Mouse (Mus musculus): ENCODE data around the gene Nkx2-5. TPM values are rescaled to one million over a fixed set of nuclear protein-coding genes. Genes with fewer than 3 reads are reported as not detected.

Gene Nkx2-5
- polyA plus RNA-seq, 1 experiment from 2014 or later, result 7.4 TPM

DNA sequence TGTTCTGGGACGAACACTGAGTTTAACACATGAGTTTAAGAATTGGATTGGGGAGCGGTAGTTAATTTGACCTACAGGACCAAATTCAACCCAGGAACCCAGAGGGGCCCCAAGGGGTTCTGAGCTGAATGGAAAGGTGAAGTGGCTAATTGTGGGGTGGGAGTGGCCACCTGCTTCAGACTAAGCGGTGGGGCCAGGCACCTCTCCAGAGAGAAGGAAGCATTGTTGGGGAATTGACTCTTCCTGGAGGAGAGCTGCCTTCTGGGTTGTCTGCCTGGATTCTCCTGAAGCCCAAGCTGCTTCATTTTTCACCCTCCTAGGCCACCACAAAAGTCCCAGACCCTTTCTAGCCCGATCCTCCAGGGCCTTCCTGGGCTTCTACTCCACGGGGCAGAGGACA, 2.8 kb downstream of the Nkx2-5 start:
- ATAC-seq (ENCODE audit: low read depth) (no peak), DNase-seq (ENCODE audit: low spot score) (no peak)
- H3K4me1 ChIP-seq (ENCODE audit: control insufficient read depth, insufficient read depth, low read length), result peaks cover 8% of the 10 kb centered on the region; the same call in 1 of the 2 replicates
- 6% methylated on average over 5 of the region's 5 CpGs for WGBS
- peaks cover 98% of the 10 kb centered on the region for H3K27me3 ChIP-seq (replicated peaks; ENCODE audit: control insufficient read depth, insufficient read depth, low read length)
- no peak overlapping the region for H3K27ac ChIP-seq (replicated peaks; ENCODE audit: low read depth, low read length)
- no peak overlapping the region for H3K4me2 ChIP-seq (ENCODE audit: low read depth, low read length)
- H3K9me3 ChIP-seq (ENCODE audit: control insufficient read depth, low read length), result no peaks in the 10 kb centered on the region
- no peaks in the 10 kb centered on the region for H3K36me3 ChIP-seq (ENCODE audit: control insufficient read depth, insufficient read depth, low read length)
- H3K9ac ChIP-seq (ENCODE audit: low read depth, low read length), result no peak overlapping the region
- H3K4me3 ChIP-seq (ENCODE audit: low read depth, low read length), result no peak overlapping the region

DNA sequence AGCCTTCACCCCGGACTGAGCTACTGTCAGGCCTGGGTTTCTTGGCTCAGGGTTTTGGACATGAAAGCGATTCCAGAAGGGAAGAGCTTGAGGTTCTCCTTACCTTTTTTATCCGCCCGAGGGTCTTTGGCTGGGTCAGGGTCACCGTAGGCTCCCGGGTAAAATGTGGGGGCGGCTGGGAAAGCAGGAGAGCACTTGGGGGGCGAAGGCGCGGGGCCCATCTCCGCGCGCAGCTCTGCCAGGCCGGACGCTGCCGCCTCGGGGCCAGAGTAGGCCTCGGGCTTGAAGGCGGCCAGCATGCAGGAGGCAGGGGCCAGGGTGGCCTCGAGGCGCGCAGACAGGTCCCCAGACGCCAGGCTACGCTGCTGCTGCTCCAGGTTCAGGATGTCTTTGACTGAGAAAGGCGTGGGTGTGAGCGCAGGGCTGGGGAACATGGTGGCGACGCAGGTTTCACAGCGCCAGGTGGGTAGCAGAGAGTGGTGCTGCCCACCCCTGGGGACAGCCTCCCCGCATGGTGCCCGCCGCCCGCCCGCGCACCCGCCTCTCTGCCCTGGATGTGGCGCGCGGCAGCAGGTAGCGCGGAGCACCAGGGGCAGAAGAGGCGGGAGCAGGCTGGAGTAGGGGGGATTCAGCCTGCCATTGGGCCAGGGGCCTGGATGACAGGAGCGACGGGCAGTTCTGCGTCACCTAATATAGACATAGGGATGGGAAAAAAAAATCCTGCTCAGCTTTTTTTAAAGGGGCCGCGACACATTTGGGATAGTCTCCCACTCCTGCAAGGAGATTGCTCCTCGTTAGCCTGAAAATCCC, 3.7 kb downstream of the Nkx2-5 start:
- H3K27ac ChIP-seq (replicated peaks; ENCODE audit: low read depth, low read length), result no peak overlapping the region
- H3K9ac ChIP-seq (ENCODE audit: low read depth, low read length), result peak overlapping the region; percentile 40
- H3K4me2 ChIP-seq (ENCODE audit: low read depth, low read length), result peak overlapping the region; percentile 31
- peaks cover 8% of the 10 kb centered on the region; the same call in 1 of the 2 replicates for H3K4me1 ChIP-seq (ENCODE audit: control insufficient read depth, insufficient read depth, low read length)
- peak overlapping the region; percentile 31 for H3K4me3 ChIP-seq (ENCODE audit: low read depth, low read length)
- H3K36me3 ChIP-seq (ENCODE audit: control insufficient read depth, insufficient read depth, low read length), result no peaks in the 10 kb centered on the region
- WGBS, result 2% methylated on average over 35 of the region's 48 CpGs
- DNase-seq (ENCODE audit: low spot score), result peak; percentile 51
- H3K9me3 ChIP-seq (ENCODE audit: control insufficient read depth, low read length), result no peaks in the 10 kb centered on the region
- peak; percentile 44; the same call in 1 of the 2 replicates for ATAC-seq (ENCODE audit: low read depth)
- H3K27me3 ChIP-seq (replicated peaks; ENCODE audit: control insufficient read depth, insufficient read depth, low read length), result peaks cover 100% of the 10 kb centered on the region

DNA sequence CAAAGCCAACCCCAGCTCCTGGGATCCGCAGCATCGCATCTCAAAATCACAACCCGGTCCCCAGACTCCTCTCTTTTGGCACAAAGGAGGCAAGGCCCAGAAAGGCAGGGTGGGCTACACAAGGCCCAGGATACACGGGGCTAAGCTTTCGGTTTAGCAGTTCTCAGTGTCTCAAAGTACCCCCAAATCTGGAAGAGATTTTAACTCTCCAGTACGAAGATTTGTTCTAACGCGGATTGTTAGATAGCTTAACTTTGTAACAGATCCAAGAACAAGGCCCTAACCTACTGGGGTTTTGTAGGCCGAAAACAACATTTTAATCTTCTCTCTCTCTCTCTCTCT, 4.4 kb downstream of the Nkx2-5 start:
- DNase-seq (ENCODE audit: low spot score) (no peak), ATAC-seq (ENCODE audit: low read depth) (no peak)
- Histone ChIP-seq H3K4me1 (ENCODE audit: control insufficient read depth, insufficient read depth, low read length) (peaks cover 8% of the 10 kb centered on the region; the same call in 1 of the 2 replicates), H3K27ac (replicated peaks; ENCODE audit: low read depth, low read length) (no peak overlapping the region), H3K4me2 (ENCODE audit: low read depth, low read length) (no peak overlapping the region), H3K27me3 (replicated peaks; ENCODE audit: control insufficient read depth, insufficient read depth, low read length) (peaks cover 100% of the 10 kb centered on the region), H3K9ac (ENCODE audit: low read depth, low read length) (peak overlapping the region; percentile 40; the same call in 1 of the 2 replicates), H3K4me3 (ENCODE audit: low read depth, low read length) (peak overlapping the region; percentile 31), H3K36me3 (ENCODE audit: control insufficient read depth, insufficient read depth, low read length) (no peaks in the 10 kb centered on the region), H3K9me3 (ENCODE audit: control insufficient read depth, low read length) (no peaks in the 10 kb centered on the region)
- 10% methylated on average over 9 of the region's 9 CpGs for WGBS

DNA sequence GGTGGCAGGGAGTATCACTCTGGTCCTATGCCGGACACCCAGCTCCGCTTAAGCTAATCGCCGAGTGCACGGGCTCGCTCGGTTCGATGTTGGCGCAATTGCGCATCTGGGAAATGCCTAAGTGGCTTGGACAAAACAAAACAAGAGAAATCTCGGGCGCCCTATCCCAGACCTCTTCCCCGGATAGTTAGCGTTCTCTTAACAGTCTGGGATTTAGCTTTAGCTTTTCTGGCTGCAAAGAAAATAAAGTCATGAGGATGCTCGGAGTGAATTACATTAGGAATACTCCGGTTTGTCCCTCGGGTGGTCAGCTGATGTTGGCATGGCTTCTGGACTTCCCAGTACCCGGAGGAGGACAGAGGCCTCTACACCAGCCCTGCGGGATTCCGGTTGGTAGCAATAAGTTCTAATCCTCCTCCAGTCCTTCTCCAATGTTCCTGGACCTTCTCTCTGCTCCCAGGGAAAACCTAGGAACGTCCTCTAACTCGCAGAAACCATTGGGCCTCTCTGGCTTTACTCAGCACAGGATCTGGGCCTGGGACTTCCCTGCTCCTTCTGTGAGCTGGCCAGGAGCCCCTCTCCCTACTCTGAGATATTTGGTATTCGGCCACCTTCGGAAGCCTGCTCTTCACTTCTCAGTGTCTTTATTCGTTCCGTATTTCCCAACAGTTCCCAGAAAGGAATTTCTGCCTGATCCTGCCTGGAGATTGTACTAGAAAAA, 4.9 kb downstream of the Nkx2-5 start:
- DNase-seq (ENCODE audit: low spot score) (no peak), ATAC-seq (ENCODE audit: low read depth) (no peak)
- WGBS, result 5% methylated on average over 26 of the region's 26 CpGs
- Histone ChIP-seq H3K27ac (replicated peaks; ENCODE audit: low read depth, low read length) (no peak overlapping the region), H3K4me3 (ENCODE audit: low read depth, low read length) (peak overlapping the region; percentile 31), H3K4me1 (ENCODE audit: control insufficient read depth, insufficient read depth, low read length) (peaks cover 8% of the 10 kb centered on the region; the same call in 1 of the 2 replicates), H3K36me3 (ENCODE audit: control insufficient read depth, insufficient read depth, low read length) (no peaks in the 10 kb centered on the region), H3K9me3 (ENCODE audit: control insufficient read depth, low read length) (no peaks in the 10 kb centered on the region), H3K9ac (ENCODE audit: low read depth, low read length) (0 out of 2 replicates have a peak overlapping the region, but pooled peaks have one; percentile 34), H3K4me2 (ENCODE audit: low read depth, low read length) (peak overlapping the region; percentile 45), H3K27me3 (replicated peaks; ENCODE audit: control insufficient read depth, insufficient read depth, low read length) (peaks cover 100% of the 10 kb centered on the region)

DNA sequence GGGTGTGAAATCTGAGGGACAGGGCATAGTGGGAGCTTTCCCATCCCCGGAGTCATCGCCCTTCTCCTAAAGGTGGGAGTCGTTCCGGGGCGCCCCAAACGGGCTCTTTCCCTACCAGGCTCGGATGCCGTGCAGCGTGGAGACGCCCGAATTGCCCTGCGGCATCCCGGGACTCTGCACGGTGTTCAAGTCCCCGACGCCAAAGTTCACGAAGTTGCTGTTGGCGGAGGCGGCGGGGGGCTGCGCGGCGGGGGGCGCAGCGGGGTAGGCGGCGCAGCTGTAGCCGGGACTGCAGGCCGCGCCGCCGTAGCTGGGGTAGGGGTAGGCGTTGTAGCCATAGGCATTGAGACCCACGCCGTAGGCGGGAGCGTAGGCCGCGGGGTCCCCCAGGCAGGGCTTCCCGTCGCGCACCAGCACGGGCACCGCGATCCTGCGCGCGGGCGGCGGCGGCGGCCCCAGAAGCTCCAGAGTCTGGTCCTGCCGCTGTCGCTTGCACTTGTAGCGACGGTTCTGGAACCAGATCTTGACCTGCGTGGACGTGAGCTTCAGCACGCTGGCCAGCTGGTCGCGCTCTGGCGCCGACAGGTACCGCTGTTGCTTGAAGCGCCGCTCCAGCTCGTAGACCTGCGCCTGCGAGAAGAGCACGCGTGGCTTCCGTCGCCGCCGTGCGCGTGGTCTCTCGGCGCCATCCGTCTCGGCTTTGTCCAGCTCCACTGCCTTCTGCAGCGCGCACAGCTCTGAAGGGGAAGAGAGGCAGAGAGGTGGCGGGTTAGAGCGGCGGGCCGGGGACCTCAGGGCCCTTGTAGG, 5.7 kb downstream of the Nkx2-5 start:
- Histone ChIP-seq H3K9ac (ENCODE audit: low read depth, low read length) (peak overlapping the region; percentile 34), H3K27me3 (replicated peaks; ENCODE audit: control insufficient read depth, insufficient read depth, low read length) (peaks cover 100% of the 10 kb centered on the region), H3K9me3 (ENCODE audit: control insufficient read depth, low read length) (no peaks in the 10 kb centered on the region), H3K36me3 (ENCODE audit: control insufficient read depth, insufficient read depth, low read length) (no peaks in the 10 kb centered on the region), H3K27ac (replicated peaks; ENCODE audit: low read depth, low read length) (no peak overlapping the region), H3K4me2 (ENCODE audit: low read depth, low read length) (peak overlapping the region; percentile 45), H3K4me3 (ENCODE audit: low read depth, low read length) (peak overlapping the region; percentile 31), H3K4me1 (ENCODE audit: control insufficient read depth, insufficient read depth, low read length) (peaks cover 8% of the 10 kb centered on the region; the same call in 1 of the 2 replicates)
- no peak for DNase-seq (ENCODE audit: low spot score)
- no peak for ATAC-seq (ENCODE audit: low read depth)
- WGBS, result under 1% methylated on average over 64 of the region's 87 CpGs

DNA sequence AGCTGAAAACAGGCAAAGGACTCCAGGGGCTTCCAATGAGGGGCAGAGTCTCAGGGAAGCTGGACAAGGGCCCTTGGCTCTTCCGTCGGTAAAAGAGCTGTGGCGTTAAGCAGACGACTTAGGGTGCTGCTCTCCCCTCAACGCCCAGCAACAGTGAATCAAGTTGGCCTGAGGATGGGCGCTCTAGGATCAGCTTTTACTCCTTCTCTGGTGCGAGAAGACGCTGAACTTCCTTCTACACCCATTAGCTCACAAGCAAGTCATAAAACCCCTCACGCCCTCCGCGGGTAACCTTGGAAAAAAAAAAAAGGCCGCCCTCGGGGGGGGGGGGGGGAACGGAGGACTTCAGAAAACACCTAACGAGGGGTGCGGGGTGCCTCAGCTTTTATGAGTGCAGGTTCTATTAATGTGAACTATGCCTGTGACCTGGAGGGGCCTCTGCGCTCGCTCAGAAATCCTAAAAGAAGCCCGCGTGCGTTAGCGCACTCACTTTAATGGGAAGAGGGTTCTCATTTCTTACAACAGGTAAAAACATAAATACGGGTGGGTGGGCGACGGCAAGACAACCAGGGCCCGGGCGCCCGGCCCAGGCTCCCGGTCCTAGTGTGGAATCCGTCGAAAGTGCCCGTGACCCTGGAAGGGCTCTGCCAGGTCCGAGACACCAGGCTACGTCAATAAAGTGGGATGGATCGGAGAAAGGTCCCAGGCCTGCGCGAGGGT, 6.5 kb downstream of the Nkx2-5 start:
- Histone ChIP-seq H3K4me2 (ENCODE audit: low read depth, low read length) (no peak overlapping the region), H3K9me3 (ENCODE audit: control insufficient read depth, low read length) (no peaks in the 10 kb centered on the region)

DNA sequence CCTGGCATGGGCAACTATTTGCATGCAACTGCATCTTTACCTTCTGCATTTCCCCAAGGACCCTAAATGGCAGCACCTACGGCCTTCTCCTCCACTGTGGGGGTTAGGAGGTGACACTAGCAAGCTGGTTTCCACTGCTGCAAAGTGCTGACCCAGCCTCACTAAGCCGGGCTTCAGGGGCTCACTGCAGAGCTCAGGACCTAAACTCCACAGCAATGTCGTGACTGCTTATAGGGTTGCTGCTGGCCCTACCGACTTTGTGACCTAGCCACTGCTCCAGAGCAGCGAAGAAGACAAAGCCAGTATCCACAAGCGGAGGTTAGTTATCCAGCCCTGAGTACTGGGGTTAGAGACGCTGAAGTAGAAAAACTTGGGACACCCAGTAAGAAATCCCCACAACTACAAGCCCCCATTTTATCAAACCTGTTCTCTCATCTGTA, 7.2 kb downstream of the Nkx2-5 start:
- Histone ChIP-seq H3K4me2 (ENCODE audit: low read depth, low read length) (no peak overlapping the region), H3K27me3 (replicated peaks; ENCODE audit: control insufficient read depth, insufficient read depth, low read length) (peaks cover 95% of the 10 kb centered on the region), H3K36me3 (ENCODE audit: control insufficient read depth, insufficient read depth, low read length) (no peaks in the 10 kb centered on the region), H3K9ac (ENCODE audit: low read depth, low read length) (no peak overlapping the region), H3K9me3 (ENCODE audit: control insufficient read depth, low read length) (no peaks in the 10 kb centered on the region), H3K27ac (replicated peaks; ENCODE audit: low read depth, low read length) (no peak overlapping the region), H3K4me1 (ENCODE audit: control insufficient read depth, insufficient read depth, low read length) (peaks cover 8% of the 10 kb centered on the region; the same call in 1 of the 2 replicates), H3K4me3 (ENCODE audit: low read depth, low read length) (0 out of 2 replicates have a peak overlapping the region, but pooled peaks have one; percentile 1)
- ATAC-seq (ENCODE audit: low read depth) (no peak), DNase-seq (ENCODE audit: low spot score) (no peak)
- WGBS, result 7% methylated on average over 7 of the region's 7 CpGs

More for the DNA sequence above, 6.5 kb downstream of the Nkx2-5 start:
- H3K4me3 ChIP-seq (ENCODE audit: low read depth, low read length), result peak overlapping the region; percentile 31; the same call in 1 of the 2 replicates
- H3K4me1 ChIP-seq (ENCODE audit: control insufficient read depth, insufficient read depth, low read length), result peaks cover 8% of the 10 kb centered on the region; the same call in 1 of the 2 replicates
- DNase-seq (ENCODE audit: low spot score) (no peak), ATAC-seq (ENCODE audit: low read depth) (no peak)
- 1% methylated on average over 33 of the region's 37 CpGs for WGBS
- H3K9ac ChIP-seq (ENCODE audit: low read depth, low read length), result no peak overlapping the region; the same call in 1 of the 2 replicates
- no peaks in the 10 kb centered on the region for H3K36me3 ChIP-seq (ENCODE audit: control insufficient read depth, insufficient read depth, low read length)
- H3K27me3 ChIP-seq (replicated peaks; ENCODE audit: control insufficient read depth, insufficient read depth, low read length), result peaks cover 100% of the 10 kb centered on the region
- H3K27ac ChIP-seq (replicated peaks; ENCODE audit: low read depth, low read length), result no peak overlapping the region

Data from embryonic facial prominence, embryonic 14.5 days (tissue).